In the genomic region with DNA sequence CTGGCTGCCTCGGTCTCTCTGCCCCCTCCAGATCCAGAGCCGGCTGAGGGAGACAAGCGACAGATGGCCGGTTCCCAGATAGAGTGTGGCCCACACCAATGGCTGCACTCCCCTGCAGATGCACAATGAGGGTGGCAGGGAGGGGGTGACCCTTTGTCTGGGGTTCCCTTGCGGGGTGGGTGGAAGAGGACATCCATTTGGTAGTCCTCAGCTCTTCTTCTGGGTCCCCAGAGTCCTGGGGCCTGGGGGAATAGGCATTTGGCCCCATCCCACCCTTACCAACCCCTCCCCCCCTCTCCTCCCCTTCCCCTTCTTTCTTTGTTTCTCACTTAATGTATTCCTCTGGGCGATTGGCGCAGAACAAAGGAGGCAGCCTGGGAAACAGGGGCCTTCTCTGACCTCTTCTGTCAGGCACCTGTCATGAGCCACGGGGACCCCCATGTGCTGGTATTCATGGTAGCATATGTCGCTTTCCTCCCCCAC, we compare ENCODE assay signal across 12 mouse cellular contexts. TPM values are rescaled to one million over a fixed set of nuclear protein-coding genes. Genes with fewer than 3 reads are reported as not detected.
DNase-seq lines count a peak whose midpoint lies in the region; ATAC-seq and TF ChIP-seq lines count a peak whose summit lies in the region.
"Had no signal": no experiment of that assay in that cellular context is flagged by ENCODE, and none has a peak within 500 bp of the region (broad histone marks: within the 10 kb centered on the region; RNA-seq: fewer than 3 reads in every experiment).

No protein-coding gene starts in this region.

- peaks cover 33% of the 10 kb centered on the region for H3K36me3 ChIP-seq in forebrain, embryonic 15.5 days
- H3K36me3 ChIP-seq in midbrain, embryonic 11.5 days (ENCODE audit: control insufficient read depth, insufficient read depth, low read length), result peaks cover 31% of the 10 kb centered on the region
- H3K36me3 ChIP-seq in stomach, postnatal 0 days (ENCODE audit: control insufficient read depth, insufficient read depth, low read length), result no peaks in the 10 kb centered on the region

- DNase-seq in gastrocnemius, adult 2 months, result no peak
- no peak for DNase-seq in gastrocnemius, adult 18-20 months (ENCODE audit: low spot score)
- DNase-seq in midbrain, embryonic 11.5 days (ENCODE audit: low spot score, missing footprints), result peak; percentile 97
- peak; percentile 86 for DNase-seq in retina, embryonic 14.5 days (ENCODE audit: low spot score)
- DNase-seq in stomach, postnatal 0 days (ENCODE audit: low spot score), result no peak
- DNase-seq in lung, postnatal 4 days, result no peak
- DNase-seq in ovary, postnatal 36 days (ENCODE audit: low spot score), result no peak
- DNase-seq: cerebellum, adult 2 months; kidney, adult 9 months; layer of hippocampus, postnatal 36 days had no signal

- H3K27me3 ChIP-seq in forebrain, embryonic 15.5 days, result no peaks in the 10 kb centered on the region
- no peaks in the 10 kb centered on the region for H3K27me3 ChIP-seq in midbrain, embryonic 11.5 days (ENCODE audit: control insufficient read depth, insufficient read depth, low read length)
- H3K27me3 ChIP-seq in stomach, postnatal 0 days (ENCODE audit: control insufficient read depth, insufficient read depth, low read length), result no peaks in the 10 kb centered on the region

- intact Hi-C loops in gastrocnemius, adult 2 months (cut with DNase I), result no loop called here

- peak; percentile 82 for ATAC-seq in forebrain, embryonic 15.5 days (replicated peaks)
- peak; percentile 91 for ATAC-seq in midbrain, embryonic 11.5 days (ENCODE audit: low FRiP score)
- no peak for ATAC-seq in stomach, postnatal 0 days (ENCODE audit: low FRiP score, low TSS enrichment)

- H3K9me3 ChIP-seq in forebrain, embryonic 15.5 days, result no peaks in the 10 kb centered on the region
- no peaks in the 10 kb centered on the region for H3K9me3 ChIP-seq in midbrain, embryonic 11.5 days (ENCODE audit: control insufficient read depth, low read length)
- no peaks in the 10 kb centered on the region for H3K9me3 ChIP-seq in stomach, postnatal 0 days (ENCODE audit: control insufficient read depth, low read length)

- TF ChIP-seq CTCF in gastrocnemius, adult 2 months (IDR thresholded peaks at IDR 0.05), result no peak
- no peak for TF ChIP-seq CTCF in stomach, postnatal 0 days (IDR thresholded peaks at IDR 0.05; ENCODE audit: low read depth)

- H3K9ac ChIP-seq in forebrain, embryonic 15.5 days (replicated peaks), result no peak overlapping the region
- H3K9ac ChIP-seq in midbrain, embryonic 11.5 days (ENCODE audit: low read length), result peak overlapping the region; percentile 43
- no peak overlapping the region for H3K9ac ChIP-seq in stomach, postnatal 0 days (ENCODE audit: low read length)

- 0 out of 2 replicates have a peak overlapping the region, but pooled peaks have one; percentile 16 for H3K27ac ChIP-seq in gastrocnemius, adult 2 months
- H3K27ac ChIP-seq in forebrain, embryonic 15.5 days (replicated peaks), result peak overlapping the region; percentile 86
- H3K27ac ChIP-seq in midbrain, embryonic 11.5 days (ENCODE audit: low read depth, low read length), result peak overlapping the region; percentile 99
- no peak overlapping the region for H3K27ac ChIP-seq in stomach, postnatal 0 days (replicated peaks)

- peaks cover 38% of the 10 kb centered on the region for H3K4me1 ChIP-seq in forebrain, embryonic 15.5 days
- peaks cover 40% of the 10 kb centered on the region for H3K4me1 ChIP-seq in midbrain, embryonic 11.5 days (ENCODE audit: control insufficient read depth, insufficient read depth, low read length)
- peaks cover 6% of the 10 kb centered on the region; the same call in 1 of the 2 replicates for H3K4me1 ChIP-seq in stomach, postnatal 0 days (replicated peaks; ENCODE audit: control insufficient read depth, insufficient read depth)

- no peak overlapping the region for H3K4me2 ChIP-seq in forebrain, embryonic 15.5 days (replicated peaks)
- H3K4me2 ChIP-seq in midbrain, embryonic 11.5 days, result peak overlapping the region; percentile 20
- H3K4me2 ChIP-seq in stomach, postnatal 0 days (replicated peaks; ENCODE audit: low read depth), result no peak overlapping the region

- H3K4me3 ChIP-seq in gastrocnemius, adult 2 months, result no peak overlapping the region
- no peak overlapping the region for H3K4me3 ChIP-seq in forebrain, embryonic 15.5 days
- no peak overlapping the region for H3K4me3 ChIP-seq in midbrain, embryonic 11.5 days (ENCODE audit: low read depth, low read length)
- H3K4me3 ChIP-seq in stomach, postnatal 0 days (ENCODE audit: low read depth, low read length), result no peak overlapping the region
- H3K4me3 ChIP-seq: erythroblast, embryonic 14.5 days had no signal

- WGBS in forebrain, embryonic 15.5 days, result 17% methylated on average over 9 of the region's 9 CpGs
- 7% methylated on average over 9 of the region's 9 CpGs for WGBS in midbrain, embryonic 11.5 days
- 69% methylated on average over 9 of the region's 9 CpGs for WGBS in stomach, postnatal 0 days

- TF ChIP-seq EP300 in stomach, postnatal 0 days (optimal IDR thresholded peaks at IDR 0.05), result no peak

RNA-seq across cellular contexts. Expression of a gene that starts 34.7 kb away (rescaled TPM):
- total RNA-seq in gastrocnemius, adult 2 months (2021), result 10 to 100 TPM in 1 of 2 experiments, 1 to 10 TPM in 1; 9.8 to 11.0 TPM
- 10 to 100 TPM in 1 of 2 experiments, 1 to 10 TPM in 1; 8.2 to 10.8 TPM for total RNA-seq in gastrocnemius, adult 18-20 months (2021)
- 15.7 and 18.7 TPM in 2 replicates for polyA plus RNA-seq in forebrain, embryonic 15.5 days (2015; fragmentation: Nextera tagmentation; extraction: Ambion mirVana)
- 15.5 and 16.3 TPM in 2 replicates for polyA plus RNA-seq in midbrain, embryonic 11.5 days (2014; fragmentation: Nextera tagmentation; extraction: Ambion mirVana)
- 4.2 and 4.7 TPM in 2 replicates for polyA plus RNA-seq in stomach, postnatal 0 days (2015; fragmentation: Nextera tagmentation; extraction: Ambion mirVana)

RNA-seq across cellular contexts. Expression of a gene that starts 49.8 kb away (rescaled TPM):
- 10 to 100 TPM; 26.3 to 32.4 TPM for total RNA-seq in gastrocnemius, adult 2 months (2021)
- 10 to 100 TPM; 20.6 to 22.3 TPM for total RNA-seq in gastrocnemius, adult 18-20 months (2021)
- polyA plus RNA-seq in forebrain, embryonic 15.5 days (2015; fragmentation: Nextera tagmentation; extraction: Ambion mirVana), result 46.8 and 48.3 TPM in 2 replicates
- 36.5 TPM in 2 replicates for polyA plus RNA-seq in midbrain, embryonic 11.5 days (2014; fragmentation: Nextera tagmentation; extraction: Ambion mirVana)
- polyA plus RNA-seq in stomach, postnatal 0 days (2015; fragmentation: Nextera tagmentation; extraction: Ambion mirVana), result 11.1 and 11.3 TPM in 2 replicates

RNA-seq across cellular contexts. Expression of a gene that starts 50.8 kb away (rescaled TPM):
- 10 to 100 TPM; 16.4 to 18.6 TPM for total RNA-seq in gastrocnemius, adult 2 months (2021)
- total RNA-seq in gastrocnemius, adult 18-20 months (2021), result 10 to 100 TPM; 13.0 to 15.3 TPM
- polyA plus RNA-seq in forebrain, embryonic 15.5 days (2015; fragmentation: Nextera tagmentation; extraction: Ambion mirVana), result 31.8 and 32.0 TPM in 2 replicates
- 49.5 and 53.0 TPM in 2 replicates for polyA plus RNA-seq in midbrain, embryonic 11.5 days (2014; fragmentation: Nextera tagmentation; extraction: Ambion mirVana)
- polyA plus RNA-seq in stomach, postnatal 0 days (2015; fragmentation: Nextera tagmentation; extraction: Ambion mirVana), result 20.7 and 22.3 TPM in 2 replicates

Comparison
In these comparisons a context has a peak if more than half of its experiments do, and no peak if none do; other contexts are left out.
1. DNase-seq: peak in midbrain, embryonic 11.5 days (single experiment) and retina, embryonic 14.5 days (single experiment); none in gastrocnemius, adult 2 months (single experiment), gastrocnemius, adult 18-20 months (single experiment), stomach, postnatal 0 days (single experiment), lung, postnatal 4 days (0 of 2) and ovary, postnatal 36 days (single experiment).